Mouse (Mus musculus) embryonic fibroblast, embryonic 13.5 days (primary cell): ENCODE measurements around the gene Cdh23.

Experiments
- CTCF ChIP-seq: IDR thresholded peaks from 2 replicates; pipeline ENCODE4 v1.5.1; 2011; ENCODE audit warnings: mild to moderate bottlenecking, control low read depth, low read length, moderate library complexity, borderline replicate concordance; ENCODE audit not compliant: insufficient read depth
- POLR2A ChIP-seq: IDR thresholded peaks from 2 replicates; pipeline ENCODE4 v1.6.1; 2011; ENCODE audit warnings: low read depth, mild to moderate bottlenecking, control low read depth, low read length, moderate library complexity

DNA sequence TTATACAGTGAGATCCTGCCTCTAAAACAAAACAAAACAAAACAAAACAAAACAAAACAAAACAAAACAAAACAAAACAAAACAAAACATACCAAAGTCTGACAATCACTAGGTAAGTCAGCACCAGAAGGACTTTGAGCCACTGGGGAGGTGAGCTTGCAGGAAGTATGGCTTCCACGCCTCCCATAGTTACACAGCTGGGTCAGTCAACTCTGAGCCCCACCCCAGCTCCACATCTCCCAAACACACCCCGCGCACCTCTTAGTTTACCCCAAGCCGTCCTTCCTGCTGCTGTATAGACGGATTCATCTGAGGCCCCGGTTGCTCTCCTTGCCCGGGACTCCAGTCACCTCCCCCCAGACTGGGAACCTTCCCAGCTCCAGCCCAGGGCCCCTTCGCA, 241.1 kb downstream of the Cdh23 start:
- TF ChIP-seq POLR2A (no peak), CTCF (no peak)
